Mouse (Mus musculus) lung, adult 2 months (tissue): Measurements from ENCODE around the gene Clcn3.

ENCODE experiments used
- CTCF ChIP-seq: fragments of 200-500 bp; IDR thresholded peaks from 2 replicates; pipeline ENCODE4 v1.5.1; 2011; ENCODE audit warnings: mild to moderate bottlenecking, low read length, control low read depth; ENCODE audit not compliant: insufficient read depth
- POLR2A ChIP-seq: fragments of 200-500 bp; IDR thresholded peaks from 2 replicates; pipeline ENCODE4 v1.6.1; 2011; ENCODE audit warnings: low read depth, mild to moderate bottlenecking, control low read depth, low read length, borderline replicate concordance; ENCODE audit errors: extremely low read depth

GRCm38 (mm10) chr8:60870231-60871193, 112.6 kb downstream of the Clcn3 start:
- TF ChIP-seq CTCF (no peak), POLR2A (no peak)
